Mouse (Mus musculus) heart, postnatal 0 days (tissue): ENCODE results near the gene Scn5a.

ENCODE experiments used
- CTCF ChIP-seq: IDR thresholded peaks from 2 replicates; pipeline ENCODE4 v1.5.1; 2016; ENCODE audit warnings: antibody characterized with exemption, control low read depth, low read depth
- EP300 ChIP-seq: IDR thresholded peaks from 2 replicates; pipeline ENCODE4 v1.6.1; 2016; ENCODE audit warnings: antibody characterized with exemption, low read depth

GRCm38 (mm10) chr9:119498885-119499284 lies 79.9 kb downstream of the Scn5a start:
- no peak for TF ChIP-seq CTCF
- TF ChIP-seq EP300 = no peak
